Mouse (Mus musculus): ENCODE data around the gene Tnr. TPM values are rescaled to one million over a fixed set of nuclear protein-coding genes. Genes with fewer than 3 reads are reported as not detected.

Gene Tnr
- total and polyA plus RNA-seq, 2 experiments: not detected

- Histone ChIP-seq H3K4me3 (ENCODE audit: insufficient read depth, low read depth, low read length) (no peak overlapping the region), H3K36me3 (ENCODE audit: control insufficient read depth, insufficient read depth, low read length) (no peaks in the 10 kb centered on the region), H3K4me1 (ENCODE audit: control insufficient read depth, insufficient read depth, low read length) (no peaks in the 10 kb centered on the region), H3K27me3 (ENCODE audit: control insufficient read depth, insufficient read depth, low read length) (no peaks in the 10 kb centered on the region), H3K9ac (ENCODE audit: low read depth, low read length) (no peak overlapping the region), H3K27ac (replicated peaks; ENCODE audit: insufficient read depth, low read depth, low read length) (no peak overlapping the region), H3K79me2 (ENCODE audit: control insufficient read depth, insufficient read depth, low read length) (no peaks in the 10 kb centered on the region)
- DNase-seq (ENCODE audit: extremely low read depth, low read depth, low spot score): no peak
- no peak for TF ChIP-seq CTCF (IDR thresholded peaks at IDR 0.05; ENCODE audit: low read depth, low read length)
- no peak for TF ChIP-seq POLR2A (IDR thresholded peaks at IDR 0.05; ENCODE audit: extremely low read depth, insufficient read depth, low read length)
- 83% methylated on average over 1 of the region's 1 CpGs for WGBS
Observed at GRCm38 (mm10) chr1:159854261-159854660, 330.7 kb downstream of the Tnr start.

- no peaks in the 10 kb centered on the region for H3K36me3 ChIP-seq (ENCODE audit: control insufficient read depth, insufficient read depth, low read length)
Observed at GRCm38 (mm10) chr1:159861782-159862474, 338.4 kb downstream of the Tnr start.

DNA sequence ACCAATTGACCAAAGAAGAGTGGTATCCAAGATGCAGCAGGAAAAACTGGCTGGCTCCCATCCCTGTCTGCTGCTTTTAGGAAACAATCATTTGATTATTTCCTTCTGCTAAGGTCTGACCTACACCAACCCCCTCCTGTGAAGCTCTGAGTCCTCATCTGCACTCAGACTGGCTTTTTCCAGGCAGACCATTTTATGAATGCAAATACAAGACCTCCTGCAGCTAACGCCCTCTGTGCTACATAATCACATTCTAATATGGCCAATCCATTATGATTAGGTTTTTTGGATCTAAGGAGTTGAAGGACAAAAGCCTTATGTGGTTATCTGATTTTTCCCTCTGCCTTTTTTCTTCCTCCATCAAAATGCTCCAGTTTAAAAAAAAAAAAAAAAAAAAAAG lies 342.1 kb downstream of the Tnr start:
- H3K36me3 ChIP-seq (ENCODE audit: control insufficient read depth, insufficient read depth, low read length): no peaks in the 10 kb centered on the region
- TF ChIP-seq CTCF (IDR thresholded peaks at IDR 0.05; ENCODE audit: low read depth, low read length): no peak
- TF ChIP-seq POLR2A (IDR thresholded peaks at IDR 0.05; ENCODE audit: extremely low read depth, insufficient read depth, low read length): no peak
- no peaks in the 10 kb centered on the region for H3K4me1 ChIP-seq (ENCODE audit: control insufficient read depth, insufficient read depth, low read length)
- no peaks in the 10 kb centered on the region for H3K79me2 ChIP-seq (ENCODE audit: control insufficient read depth, insufficient read depth, low read length)
- H3K4me3 ChIP-seq (ENCODE audit: insufficient read depth, low read depth, low read length): no peak overlapping the region
- no peak overlapping the region for H3K27ac ChIP-seq (replicated peaks; ENCODE audit: insufficient read depth, low read depth, low read length)
- H3K27me3 ChIP-seq (ENCODE audit: control insufficient read depth, insufficient read depth, low read length): no peaks in the 10 kb centered on the region
- H3K9ac ChIP-seq (ENCODE audit: low read depth, low read length): no peak overlapping the region
- no peak for DNase-seq (ENCODE audit: extremely low read depth, low read depth, low spot score)
- WGBS: 75% methylated on average over 1 of the region's 1 CpGs

More at GRCm38 (mm10) chr1:159861782-159862474, 338.4 kb downstream of the Tnr start:
- no peak overlapping the region for H3K4me3 ChIP-seq (ENCODE audit: insufficient read depth, low read depth, low read length)
- no peak for TF ChIP-seq POLR2A (IDR thresholded peaks at IDR 0.05; ENCODE audit: extremely low read depth, insufficient read depth, low read length)
- H3K79me2 ChIP-seq (ENCODE audit: control insufficient read depth, insufficient read depth, low read length): no peaks in the 10 kb centered on the region
- no peak overlapping the region for H3K9ac ChIP-seq (ENCODE audit: low read depth, low read length)
- H3K27ac ChIP-seq (replicated peaks; ENCODE audit: insufficient read depth, low read depth, low read length): no peak overlapping the region
- H3K4me1 ChIP-seq (ENCODE audit: control insufficient read depth, insufficient read depth, low read length): no peaks in the 10 kb centered on the region
- no peaks in the 10 kb centered on the region for H3K27me3 ChIP-seq (ENCODE audit: control insufficient read depth, insufficient read depth, low read length)
- 80% methylated on average over 3 of the region's 3 CpGs for WGBS
- DNase-seq (ENCODE audit: extremely low read depth, low read depth, low spot score): no peak

DNA sequence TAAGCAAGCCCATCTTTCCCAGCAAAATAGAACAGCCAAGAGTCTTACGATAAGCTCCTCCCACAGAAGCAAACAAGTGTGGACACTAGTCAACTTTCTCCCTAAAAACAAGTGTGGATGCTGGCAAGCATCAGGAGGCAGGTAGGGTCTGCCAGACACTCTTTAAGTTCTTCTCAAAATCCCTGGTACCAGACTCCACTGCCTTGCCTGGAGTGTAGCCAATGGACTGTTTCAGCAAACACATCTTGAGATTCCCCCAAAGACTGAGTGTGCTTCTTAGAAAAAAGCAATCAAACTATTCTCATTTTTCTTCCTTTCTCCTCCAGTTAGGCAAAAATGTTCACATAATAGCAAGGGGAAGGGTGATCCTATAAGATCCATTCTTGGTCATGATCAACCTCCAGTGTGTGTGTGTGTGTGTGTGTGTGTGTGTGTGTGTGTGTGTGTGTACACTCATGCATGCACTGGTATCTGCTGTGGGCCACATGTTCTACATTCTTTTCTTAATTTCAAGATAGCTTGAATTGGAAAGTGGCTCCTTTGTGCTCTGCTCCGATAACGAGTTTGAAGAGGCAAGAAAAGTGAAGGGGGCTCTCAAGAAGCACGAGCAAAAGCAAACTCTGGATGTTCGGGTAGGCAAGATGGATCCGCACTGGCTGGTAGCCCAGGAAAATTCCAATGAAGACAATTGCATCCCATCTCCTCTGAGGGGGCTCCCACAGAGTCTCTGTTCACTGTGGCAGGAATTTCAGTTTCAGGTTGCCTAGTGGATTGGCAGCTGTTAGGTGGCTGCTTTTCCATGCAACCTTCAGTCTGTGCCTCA lies 346.3 kb downstream of the Tnr start:
- 79% methylated on average over 6 of the region's 6 CpGs for WGBS
- no peaks in the 10 kb centered on the region for H3K36me3 ChIP-seq (ENCODE audit: control insufficient read depth, insufficient read depth, low read length)
- no peak overlapping the region for H3K27ac ChIP-seq (replicated peaks; ENCODE audit: insufficient read depth, low read depth, low read length)
- no peaks in the 10 kb centered on the region for H3K79me2 ChIP-seq (ENCODE audit: control insufficient read depth, insufficient read depth, low read length)
- no peak for DNase-seq (ENCODE audit: extremely low read depth, low read depth, low spot score)
- H3K9ac ChIP-seq (ENCODE audit: low read depth, low read length): no peak overlapping the region
- H3K27me3 ChIP-seq (ENCODE audit: control insufficient read depth, insufficient read depth, low read length): no peaks in the 10 kb centered on the region
- H3K4me3 ChIP-seq (ENCODE audit: insufficient read depth, low read depth, low read length): no peak overlapping the region
- H3K4me1 ChIP-seq (ENCODE audit: control insufficient read depth, insufficient read depth, low read length): no peaks in the 10 kb centered on the region
- TF ChIP-seq CTCF (IDR thresholded peaks at IDR 0.05; ENCODE audit: low read depth, low read length) (no peak), POLR2A (IDR thresholded peaks at IDR 0.05; ENCODE audit: extremely low read depth, insufficient read depth, low read length) (no peak)

DNA sequence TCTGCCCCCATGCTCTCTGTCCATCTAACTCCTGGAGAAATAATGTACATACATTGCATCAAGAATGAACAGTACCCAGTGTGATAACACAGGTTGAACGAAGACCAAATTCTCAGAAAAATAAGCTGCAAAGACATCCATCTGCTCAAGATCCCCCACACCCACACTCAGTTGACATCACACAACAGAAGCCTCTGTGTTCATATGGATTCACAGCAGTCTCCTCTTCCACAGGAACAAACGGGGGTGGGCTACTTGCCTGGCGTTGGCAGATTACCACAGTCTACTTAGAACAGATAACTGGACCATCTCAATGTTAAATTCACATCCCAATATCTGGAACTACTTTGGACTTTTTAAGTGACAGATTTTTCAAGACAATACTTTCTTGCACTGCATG lies 349.3 kb downstream of the Tnr start:
- H3K36me3 ChIP-seq (ENCODE audit: control insufficient read depth, insufficient read depth, low read length): no peaks in the 10 kb centered on the region
- no peak overlapping the region for H3K9ac ChIP-seq (ENCODE audit: low read depth, low read length)
- TF ChIP-seq CTCF (IDR thresholded peaks at IDR 0.05; ENCODE audit: low read depth, low read length): no peak
- no peak for TF ChIP-seq POLR2A (IDR thresholded peaks at IDR 0.05; ENCODE audit: extremely low read depth, insufficient read depth, low read length)
- H3K4me3 ChIP-seq (ENCODE audit: insufficient read depth, low read depth, low read length): no peak overlapping the region
- no peaks in the 10 kb centered on the region for H3K27me3 ChIP-seq (ENCODE audit: control insufficient read depth, insufficient read depth, low read length)
- no peak for DNase-seq (ENCODE audit: extremely low read depth, low read depth, low spot score)
- WGBS: 66% methylated on average over 3 of the region's 3 CpGs
- no peak overlapping the region for H3K27ac ChIP-seq (replicated peaks; ENCODE audit: insufficient read depth, low read depth, low read length)
- H3K4me1 ChIP-seq (ENCODE audit: control insufficient read depth, insufficient read depth, low read length): no peaks in the 10 kb centered on the region
- no peaks in the 10 kb centered on the region for H3K79me2 ChIP-seq (ENCODE audit: control insufficient read depth, insufficient read depth, low read length)

- H3K27me3 ChIP-seq (ENCODE audit: control insufficient read depth, insufficient read depth, low read length): no peaks in the 10 kb centered on the region
- H3K36me3 ChIP-seq (ENCODE audit: control insufficient read depth, insufficient read depth, low read length): no peaks in the 10 kb centered on the region
- TF ChIP-seq CTCF (IDR thresholded peaks at IDR 0.05; ENCODE audit: low read depth, low read length): no peak
- no peak for TF ChIP-seq POLR2A (IDR thresholded peaks at IDR 0.05; ENCODE audit: extremely low read depth, insufficient read depth, low read length)
- no peak overlapping the region for H3K9ac ChIP-seq (ENCODE audit: low read depth, low read length)
- DNase-seq (ENCODE audit: extremely low read depth, low read depth, low spot score): no peak
- H3K4me3 ChIP-seq (ENCODE audit: insufficient read depth, low read depth, low read length): no peak overlapping the region
- no peaks in the 10 kb centered on the region for H3K4me1 ChIP-seq (ENCODE audit: control insufficient read depth, insufficient read depth, low read length)
- no peaks in the 10 kb centered on the region for H3K79me2 ChIP-seq (ENCODE audit: control insufficient read depth, insufficient read depth, low read length)
- WGBS: 40% methylated on average over 3 of the region's 3 CpGs
- no peak overlapping the region for H3K27ac ChIP-seq (replicated peaks; ENCODE audit: insufficient read depth, low read depth, low read length)
Observed at GRCm38 (mm10) chr1:159878681-159879080, 355.1 kb downstream of the Tnr start.

Measured in liver, adult 2 months (tissue).